8 mouse cellular contexts compared by ENCODE assay signal in genomic region chr1:55239237-55239636, GRCm38 (mm10). TPM values are rescaled to one million over a fixed set of nuclear protein-coding genes. Genes with fewer than 3 reads are reported as not detected.
DNase-seq lines count a peak whose midpoint lies in the region; ATAC-seq lines count a peak whose summit lies in the region.

No protein-coding gene starts in this region.

- H3K9me3 ChIP-seq in forebrain, embryonic 12.5 days = no peaks in the 10 kb centered on the region
- H3K9me3 ChIP-seq in intestine, embryonic 16.5 days (ENCODE audit: control insufficient read depth, low read length) = no peaks in the 10 kb centered on the region
- no peaks in the 10 kb centered on the region for H3K9me3 ChIP-seq in lung, embryonic 16.5 days (ENCODE audit: control insufficient read depth, low read length)

- DNase-seq in heart, adult 8-10 months (ENCODE audit: low spot score) = peak; percentile 38
- no peak for DNase-seq in heart, postnatal 25 days (ENCODE audit: low spot score)
- DNase-seq in T-cell, adult 2 months (ENCODE audit: low spot score) = peak; percentile 55
- DNase-seq in retina, embryonic 14.5 days (ENCODE audit: low spot score) = peak; percentile 82
- no peak for DNase-seq in layer of hippocampus, postnatal 36 days

- intact Hi-C loops in heart, postnatal 25 days (cut with DNase I) = loop anchor here (5.0 kb wide), 2 partner anchors 152 to 633 kb away; partner anchors contain the start of genes Hspd1 and Hspe1

- peaks cover 22% of the 10 kb centered on the region for H3K4me1 ChIP-seq in forebrain, embryonic 12.5 days
- peaks cover 14% of the 10 kb centered on the region for H3K4me1 ChIP-seq in intestine, embryonic 16.5 days (ENCODE audit: control insufficient read depth, insufficient read depth, low read length)
- peaks cover 16% of the 10 kb centered on the region for H3K4me1 ChIP-seq in lung, embryonic 16.5 days (replicated peaks; ENCODE audit: control insufficient read depth, insufficient read depth, low read length)

- H3K4me3 ChIP-seq in forebrain, embryonic 12.5 days (replicated peaks) = peak overlapping the region; percentile 74; the same call in 1 of the 2 replicates
- peak overlapping the region; percentile 87 for H3K4me3 ChIP-seq in intestine, embryonic 16.5 days (ENCODE audit: low read length)
- H3K4me3 ChIP-seq in lung, embryonic 16.5 days (ENCODE audit: low read length) = peak overlapping the region; percentile 74

- H3K27me3 ChIP-seq in forebrain, embryonic 12.5 days = 0 out of 2 replicates have a peak, but pooled peaks cover 4% of the 10 kb centered on the region
- H3K27me3 ChIP-seq in intestine, embryonic 16.5 days (replicated peaks; ENCODE audit: control insufficient read depth, insufficient read depth, low read length) = no peaks in the 10 kb centered on the region
- H3K27me3 ChIP-seq in lung, embryonic 16.5 days (ENCODE audit: control insufficient read depth, insufficient read depth, low read depth, low read length) = no peaks in the 10 kb centered on the region

- no peak overlapping the region for H3K27ac ChIP-seq in forebrain, embryonic 12.5 days
- no peak overlapping the region for H3K27ac ChIP-seq in intestine, embryonic 16.5 days (ENCODE audit: low read length)
- no peak overlapping the region for H3K27ac ChIP-seq in lung, embryonic 16.5 days (ENCODE audit: low read length)

- 0 out of 2 replicates have a peak overlapping the region, but pooled peaks have one; percentile 73 for H3K9ac ChIP-seq in forebrain, embryonic 12.5 days
- 0 out of 2 replicates have a peak overlapping the region, but pooled peaks have one; percentile 80 for H3K9ac ChIP-seq in intestine, embryonic 16.5 days (ENCODE audit: low read depth, low read length)
- H3K9ac ChIP-seq in lung, embryonic 16.5 days (ENCODE audit: low read length) = no peak overlapping the region

- WGBS in forebrain, embryonic 12.5 days = 2% methylated on average over 1 of the region's 1 CpGs
- WGBS in intestine, embryonic 16.5 days = 4% methylated on average over 1 of the region's 1 CpGs
- WGBS in lung, embryonic 16.5 days = 0% methylated on average over 1 of the region's 1 CpGs

- peak overlapping the region; percentile 93 for H3K4me2 ChIP-seq in forebrain, embryonic 12.5 days
- peak overlapping the region; percentile 90 for H3K4me2 ChIP-seq in intestine, embryonic 16.5 days (ENCODE audit: low read depth, low read length)
- H3K4me2 ChIP-seq in lung, embryonic 16.5 days (ENCODE audit: low read depth, low read length) = peak overlapping the region; percentile 64

- no peak for ATAC-seq in forebrain, embryonic 12.5 days (ENCODE audit: low FRiP score)
- no peak for ATAC-seq in intestine, embryonic 16.5 days
- no peak for ATAC-seq in lung, embryonic 16.5 days (ENCODE audit: low read depth)

- H3K36me3 ChIP-seq in forebrain, embryonic 12.5 days (replicated peaks) = no peaks in the 10 kb centered on the region
- no peaks in the 10 kb centered on the region for H3K36me3 ChIP-seq in intestine, embryonic 16.5 days (ENCODE audit: control insufficient read depth, insufficient read depth, low read length)
- H3K36me3 ChIP-seq in lung, embryonic 16.5 days (ENCODE audit: control insufficient read depth, insufficient read depth, low read length) = no peaks in the 10 kb centered on the region

RNA-seq across cellular contexts. Expression of gene Mars2, which starts 2.3 kb away (rescaled TPM):
- total RNA-seq in heart, adult 8-10 months (2022) = 1 to 10 TPM; 4.5 to 5.3 (median 4.7) TPM
- 1 to 10 TPM; 5.3 to 5.4 TPM for total RNA-seq in heart, postnatal 25 days (2021)
- 4.0 and 4.7 TPM in 2 replicates for polyA plus RNA-seq in forebrain, embryonic 12.5 days (2016; fragmentation: Nextera tagmentation; extraction: Ambion mirVana)
- polyA plus RNA-seq in intestine, embryonic 16.5 days (2015; fragmentation: Nextera tagmentation; extraction: Ambion mirVana) = 5.2 and 5.4 TPM in 2 replicates
- polyA plus RNA-seq in lung, embryonic 16.5 days (2015; fragmentation: Nextera tagmentation; extraction: Ambion mirVana) = 2.4 TPM in 2 replicates
- 1 to 10 TPM; 9.6 to 10.0 TPM for total RNA-seq in layer of hippocampus, postnatal 36 days (2021)

RNA-seq across cellular contexts. Expression of gene Rftn2, which starts 12.7 kb away (rescaled TPM):
- total RNA-seq in heart, adult 8-10 months (2022) = 10 to 100 TPM in 3 of 4 experiments, 1 to 10 TPM in 1; 9.1 to 13.3 (median 11.2) TPM
- total RNA-seq in heart, postnatal 25 days (2021) = 10 to 100 TPM; 14.2 to 14.4 TPM
- polyA plus RNA-seq in forebrain, embryonic 12.5 days (2016; fragmentation: Nextera tagmentation; extraction: Ambion mirVana) = 10.8 and 11.4 TPM in 2 replicates
- 7.0 and 7.1 TPM in 2 replicates for polyA plus RNA-seq in intestine, embryonic 16.5 days (2015; fragmentation: Nextera tagmentation; extraction: Ambion mirVana)
- polyA plus RNA-seq in lung, embryonic 16.5 days (2015; fragmentation: Nextera tagmentation; extraction: Ambion mirVana) = 14.1 and 14.6 TPM in 2 replicates
- total RNA-seq in layer of hippocampus, postnatal 36 days (2021) = 10 to 100 TPM; 31.8 to 34.1 TPM

Comparison
In these comparisons a context has a peak if more than half of its experiments do, and no peak if none do; other contexts are left out.
1. DNase-seq: peak in heart, adult 8-10 months (single experiment), T-cell, adult 2 months (single experiment) and retina, embryonic 14.5 days (single experiment); none in heart, postnatal 25 days (single experiment) and layer of hippocampus, postnatal 36 days (0 of 2).
2. Peak in every context shown above with its lines, with median percentiles within 50 percentile points of each other: H3K4me2 ChIP-seq and H3K4me3 ChIP-seq.